In genomic region chr9:108094998-108095411, GRCm38 (mm10) we compare ENCODE assay signal across 7 mouse cellular contexts. TPM values are rescaled to one million over a fixed set of nuclear protein-coding genes. Genes with fewer than 3 reads are reported as not detected.
DNase-seq lines count a peak whose midpoint lies in the region; ATAC-seq and TF ChIP-seq lines count a peak whose summit lies in the region.

No protein-coding gene starts in this region.

- H3K4me2 ChIP-seq in neural tube, embryonic 11.5 days (ENCODE audit: low read depth) = peak overlapping the region; percentile 92
- H3K4me2 ChIP-seq in heart, postnatal 0 days (ENCODE audit: low read depth, low read length) = peak overlapping the region; percentile 91
- peak overlapping the region; percentile 92 for H3K4me2 ChIP-seq in liver, embryonic 12.5 days

- 0% methylated on average over 16 of the region's 16 CpGs for WGBS in neural tube, embryonic 11.5 days
- under 1% methylated on average over 16 of the region's 16 CpGs for WGBS in heart, postnatal 0 days
- 0% methylated on average over 16 of the region's 16 CpGs for WGBS in liver, embryonic 12.5 days (ENCODE audit: insufficient replicate concordance)

- no peaks in the 10 kb centered on the region for H3K27me3 ChIP-seq in neural tube, embryonic 11.5 days (ENCODE audit: control insufficient read depth, insufficient read depth, low read length)
- H3K27me3 ChIP-seq in heart, postnatal 0 days (ENCODE audit: control insufficient read depth, insufficient read depth, low read length) = no peaks in the 10 kb centered on the region
- no peaks in the 10 kb centered on the region for H3K27me3 ChIP-seq in liver, embryonic 12.5 days (replicated peaks)

- peaks cover 8% of the 10 kb centered on the region for H3K36me3 ChIP-seq in neural tube, embryonic 11.5 days (ENCODE audit: control insufficient read depth, insufficient read depth, low read length)
- H3K36me3 ChIP-seq in heart, postnatal 0 days (replicated peaks; ENCODE audit: control insufficient read depth, insufficient read depth, low read length) = peaks cover 23% of the 10 kb centered on the region
- H3K36me3 ChIP-seq in liver, embryonic 12.5 days = peaks cover 54% of the 10 kb centered on the region

- peak; percentile 14; the same call in 1 of the 2 replicates for ATAC-seq in neural tube, embryonic 11.5 days (ENCODE audit: insufficient read depth, low FRiP score, low TSS enrichment)
- peak; percentile 12 for ATAC-seq in heart, postnatal 0 days (ENCODE audit: insufficient read depth, low read depth)
- ATAC-seq in liver, embryonic 12.5 days = peak; percentile 88

- peak; percentile 32 for DNase-seq in neural tube, embryonic 11.5 days (ENCODE audit: low spot score)
- DNase-seq in neural tube, embryonic 10.5 days (ENCODE audit: extremely low spot score, low spot score) = no peak
- peak; percentile 45 for DNase-seq in embryo, embryonic 10.5 days (ENCODE audit: low spot score)
- no peak for DNase-seq in heart, postnatal 0 days (ENCODE audit: low spot score)
- peak; percentile 77 for DNase-seq in spleen, adult 12 weeks (ENCODE audit: low spot score)
- no peak for DNase-seq in testis, postnatal 14 days (ENCODE audit: low spot score)

- TF ChIP-seq CTCF in heart, postnatal 0 days (IDR thresholded peaks at IDR 0.05; ENCODE audit: low read depth) = no peak

- no peaks in the 10 kb centered on the region for H3K9me3 ChIP-seq in neural tube, embryonic 11.5 days (ENCODE audit: control insufficient read depth, low read length)
- H3K9me3 ChIP-seq in heart, postnatal 0 days (replicated peaks; ENCODE audit: control insufficient read depth, low read length) = no peaks in the 10 kb centered on the region
- H3K9me3 ChIP-seq in liver, embryonic 12.5 days (replicated peaks) = no peaks in the 10 kb centered on the region

- H3K27ac ChIP-seq in neural tube, embryonic 11.5 days (ENCODE audit: low read depth, low read length) = no peak overlapping the region
- H3K27ac ChIP-seq in heart, postnatal 0 days (ENCODE audit: low read depth) = peak overlapping the region; percentile 81
- peak overlapping the region; percentile 100 for H3K27ac ChIP-seq in liver, embryonic 12.5 days

- peaks cover 10% of the 10 kb centered on the region for H3K4me1 ChIP-seq in neural tube, embryonic 11.5 days (ENCODE audit: control insufficient read depth, insufficient read depth, low read length)
- H3K4me1 ChIP-seq in heart, postnatal 0 days (ENCODE audit: control insufficient read depth, insufficient read depth) = peaks cover 10% of the 10 kb centered on the region; the same call in 1 of the 2 replicates
- H3K4me1 ChIP-seq in liver, embryonic 12.5 days = peaks cover 78% of the 10 kb centered on the region

- H3K4me3 ChIP-seq in neural tube, embryonic 11.5 days (ENCODE audit: low read depth, low read length) = peak overlapping the region; percentile 76
- peak overlapping the region; percentile 80 for H3K4me3 ChIP-seq in heart, postnatal 0 days (ENCODE audit: low read depth, low read length)
- peak overlapping the region; percentile 93 for H3K4me3 ChIP-seq in liver, embryonic 12.5 days

- H3K9ac ChIP-seq in neural tube, embryonic 11.5 days (ENCODE audit: low read length) = peak overlapping the region; percentile 74
- H3K9ac ChIP-seq in heart, postnatal 0 days (replicated peaks; ENCODE audit: low read depth, low read length) = peak overlapping the region; percentile 75
- peak overlapping the region; percentile 94 for H3K9ac ChIP-seq in liver, embryonic 12.5 days

- no peak for TF ChIP-seq EP300 in heart, postnatal 0 days (IDR thresholded peaks at IDR 0.05; ENCODE audit: low read depth)

RNA-seq across cellular contexts. Expression of gene Apeh, which starts 0.6 kb away (rescaled TPM):
- polyA plus RNA-seq in neural tube, embryonic 11.5 days (2014; fragmentation: Nextera tagmentation; extraction: Ambion mirVana) = 54.3 and 62.7 TPM in 2 replicates
- total RNA-seq in heart, postnatal 0 days (2014; rRNA removed; ENCODE audit: low replicate concordance) = 36.5 and 43.5 TPM in 2 replicates
- polyA plus RNA-seq in heart, postnatal 0 days (2015; fragmentation: Nextera tagmentation; extraction: Ambion mirVana) = 32.8 TPM in 2 replicates
- 199 and 215 TPM in 2 replicates for polyA plus RNA-seq in liver, embryonic 12.5 days (2016; fragmentation: Nextera tagmentation; extraction: Ambion mirVana)

RNA-seq across cellular contexts. Expression of gene Rnf123, which starts 11.9 kb away (rescaled TPM):
- polyA plus RNA-seq in neural tube, embryonic 11.5 days (2014; fragmentation: Nextera tagmentation; extraction: Ambion mirVana) = 31.6 and 35.9 TPM in 2 replicates
- 40.5 and 60.2 TPM in 2 replicates for total RNA-seq in heart, postnatal 0 days (2014; rRNA removed; ENCODE audit: low replicate concordance)
- 24.6 and 32.9 TPM in 2 replicates for polyA plus RNA-seq in heart, postnatal 0 days (2015; fragmentation: Nextera tagmentation; extraction: Ambion mirVana)
- 96.6 and 101 TPM in 2 replicates for polyA plus RNA-seq in liver, embryonic 12.5 days (2016; fragmentation: Nextera tagmentation; extraction: Ambion mirVana)

RNA-seq across cellular contexts. Expression of gene Mst1, which starts 14.8 kb away (rescaled TPM):
- polyA plus RNA-seq in neural tube, embryonic 11.5 days (2014; fragmentation: Nextera tagmentation; extraction: Ambion mirVana) = 0.49 and 1.0 TPM in 2 replicates
- not detected in 2 replicates for total RNA-seq in heart, postnatal 0 days (2014; rRNA removed; ENCODE audit: low replicate concordance)
- polyA plus RNA-seq in heart, postnatal 0 days (2015; fragmentation: Nextera tagmentation; extraction: Ambion mirVana) = 0.07 TPM in 1 of 2 replicates, not detected in the other
- polyA plus RNA-seq in liver, embryonic 12.5 days (2016; fragmentation: Nextera tagmentation; extraction: Ambion mirVana) = 14.5 and 15.7 TPM in 2 replicates

RNA-seq across cellular contexts. Expression of gene Amigo3, which starts 42.0 kb away (rescaled TPM):
- 2.7 and 2.8 TPM in 2 replicates for polyA plus RNA-seq in neural tube, embryonic 11.5 days (2014; fragmentation: Nextera tagmentation; extraction: Ambion mirVana)
- 1.4 and 7.6 TPM in 2 replicates for total RNA-seq in heart, postnatal 0 days (2014; rRNA removed; ENCODE audit: low replicate concordance)
- polyA plus RNA-seq in heart, postnatal 0 days (2015; fragmentation: Nextera tagmentation; extraction: Ambion mirVana) = 1.4 and 1.6 TPM in 2 replicates
- 2.2 and 2.5 TPM in 2 replicates for polyA plus RNA-seq in liver, embryonic 12.5 days (2016; fragmentation: Nextera tagmentation; extraction: Ambion mirVana)

RNA-seq across cellular contexts. Expression of gene Gmppb, which starts 46.0 kb away (rescaled TPM):
- polyA plus RNA-seq in neural tube, embryonic 11.5 days (2014; fragmentation: Nextera tagmentation; extraction: Ambion mirVana) = 21.7 and 23.6 TPM in 2 replicates
- total RNA-seq in heart, postnatal 0 days (2014; rRNA removed; ENCODE audit: low replicate concordance) = 13.1 and 18.1 TPM in 2 replicates
- 15.7 and 17.2 TPM in 2 replicates for polyA plus RNA-seq in heart, postnatal 0 days (2015; fragmentation: Nextera tagmentation; extraction: Ambion mirVana)
- 22.1 and 22.6 TPM in 2 replicates for polyA plus RNA-seq in liver, embryonic 12.5 days (2016; fragmentation: Nextera tagmentation; extraction: Ambion mirVana)

Comparison
In these comparisons a context has a peak if more than half of its experiments do, and no peak if none do; other contexts are left out.
1. DNase-seq: peak in neural tube, embryonic 11.5 days (single experiment), embryo, embryonic 10.5 days (single experiment) and spleen, adult 12 weeks (single experiment); none in neural tube, embryonic 10.5 days (single experiment), heart, postnatal 0 days (single experiment) and testis, postnatal 14 days (single experiment).
2. ATAC-seq: peak in every context shown above with its lines; median percentile 88 in liver, embryonic 12.5 days; 14 in neural tube, embryonic 11.5 days; 12 in heart, postnatal 0 days.
3. Peak in every context shown above with its lines, with median percentiles within 50 percentile points of each other: H3K4me2 ChIP-seq, H3K4me3 ChIP-seq and H3K9ac ChIP-seq.